Mouse (Mus musculus) lung, adult 2 months (tissue): ENCODE measurements around the gene Prc1. TPM values are rescaled to one million over a fixed set of nuclear protein-coding genes. Genes with fewer than 3 reads are reported as not detected.

ENCODE experiments used
- DNase-seq: peaks from one replicate; pipeline ENCODE4 v3.0.0; 2022
- H3K4me1 ChIP-seq: fragments of 200-500 bp; 2 replicates; pipeline ENCODE4 v1.6.1; 2011; ENCODE audit warnings: low read length; ENCODE audit not compliant: control insufficient read depth, insufficient read depth
- H3K4me3 ChIP-seq: fragments of 200-500 bp; replicated peaks from 2 replicates; pipeline ENCODE3; 2011; ENCODE audit warnings: low read depth, mild to moderate bottlenecking, control low read depth, low read length; ENCODE audit errors: extremely low read depth
- CTCF ChIP-seq: fragments of 200-500 bp; IDR thresholded peaks from 2 replicates; pipeline ENCODE4 v1.5.1; 2011; ENCODE audit warnings: mild to moderate bottlenecking, low read length, control low read depth; ENCODE audit not compliant: insufficient read depth
- POLR2A ChIP-seq: fragments of 200-500 bp; IDR thresholded peaks from 2 replicates; pipeline ENCODE4 v1.6.1; 2011; ENCODE audit warnings: low read depth, mild to moderate bottlenecking, control low read depth, low read length, borderline replicate concordance; ENCODE audit errors: extremely low read depth
- WGBS: fragments of 180-500 bp; shearing (Covaris S2); methylation state at CpG from one replicate; pipeline ENCODE4 v1.1.7; 2018; 5-methylcytosine and 5-hydroxymethylcytosine counted together
- polyA plus RNA-seq: library from polyadenylated mRNA; depleted of rRNA; stranded (reverse); fragments of >200 nt; gene quantifications from 2 replicates; pipeline ENCODE4 v1.2.3, GENCODE M21; 2012

Gene Prc1
- polyA plus RNA-seq, 1 experiment = 5.2 TPM

DNA sequence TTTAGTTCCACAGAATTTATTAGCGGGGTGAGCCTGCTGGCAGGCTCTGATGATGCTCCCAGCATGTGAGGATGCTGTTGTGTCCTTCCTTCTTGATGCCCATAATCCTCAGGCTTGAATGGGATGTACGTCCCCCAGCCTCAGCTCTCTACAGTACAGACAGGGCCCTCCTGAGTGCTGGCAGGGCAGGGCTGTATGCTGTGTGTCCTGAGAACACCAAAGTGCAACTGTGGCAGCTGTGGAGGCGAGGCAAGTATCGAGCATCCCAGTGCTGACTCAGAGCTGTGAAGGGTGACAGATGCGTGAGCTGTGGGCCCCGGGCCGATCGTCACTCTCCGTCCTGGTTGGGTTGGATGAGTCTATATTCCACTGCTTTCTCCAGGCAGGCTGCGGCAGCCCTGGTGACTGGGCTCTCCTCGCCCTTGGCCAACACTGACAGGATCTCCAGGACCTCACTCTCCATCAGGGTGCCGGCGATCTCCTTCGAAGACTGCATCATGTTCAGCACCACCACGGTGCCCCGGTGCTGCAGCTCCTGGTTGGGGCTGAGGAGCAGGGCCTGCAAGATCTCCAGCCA lies 31.1 kb downstream of the Prc1 start:
- H3K4me1 ChIP-seq = peaks cover 3% of the 10 kb centered on the region; the same call in 1 of the 2 replicates
- TF ChIP-seq POLR2A (no peak), CTCF (no peak)
- 91% methylated on average over 16 of the region's 16 CpGs for WGBS
- DNase-seq = no peak
- no peak overlapping the region for H3K4me3 ChIP-seq

DNA sequence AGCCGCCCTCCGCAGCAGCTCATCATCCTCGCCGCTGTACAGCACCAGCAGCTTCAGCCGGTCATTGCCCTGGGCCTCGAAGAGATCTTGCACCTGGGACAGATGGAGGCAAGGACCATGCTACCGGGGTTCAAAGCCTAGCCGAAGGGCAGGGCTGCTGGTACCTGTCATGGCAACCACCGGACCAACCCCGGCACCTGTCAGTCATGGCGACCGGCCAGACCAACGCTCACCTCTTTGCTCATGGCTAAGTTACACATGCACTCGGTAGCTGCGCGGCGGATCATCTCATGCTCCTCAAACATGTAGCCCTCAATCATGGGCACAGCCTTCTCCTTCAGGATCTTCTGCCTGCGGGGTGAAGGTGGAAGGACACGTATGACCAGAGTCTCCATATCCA lies 31.8 kb downstream of the Prc1 start:
- DNase-seq = no peak
- WGBS = 94% methylated on average over 19 of the region's 19 CpGs
- TF ChIP-seq POLR2A = no peak
- no peak for TF ChIP-seq CTCF
- peaks cover 3% of the 10 kb centered on the region; the same call in 1 of the 2 replicates for H3K4me1 ChIP-seq
- H3K4me3 ChIP-seq = no peak overlapping the region

DNA sequence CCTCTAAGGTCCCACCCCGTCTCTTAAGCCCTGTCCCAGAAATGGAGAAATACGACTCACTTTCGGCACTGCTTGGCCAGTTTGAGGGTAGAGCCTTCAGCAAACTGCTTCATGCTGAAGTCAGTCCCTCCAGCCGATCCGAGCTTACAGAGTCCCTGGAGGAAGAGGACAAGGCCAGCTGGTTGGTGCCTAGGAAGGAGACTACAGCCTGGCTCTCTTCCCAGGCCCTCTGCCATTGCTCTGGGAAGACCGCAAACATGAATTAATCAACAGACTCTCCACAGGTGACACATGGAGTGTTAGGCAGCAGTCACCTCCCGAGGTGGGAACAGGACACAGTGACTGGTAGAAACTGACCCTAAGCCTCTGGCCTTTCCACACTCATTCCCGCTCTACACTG lies 36.0 kb downstream of the Prc1 start:
- 84% methylated on average over 8 of the region's 8 CpGs for WGBS
- no peak for DNase-seq
- TF ChIP-seq CTCF (no peak), POLR2A (no peak)
- Histone ChIP-seq H3K4me1 (no peaks in the 10 kb centered on the region), H3K4me3 (no peak overlapping the region)

DNA sequence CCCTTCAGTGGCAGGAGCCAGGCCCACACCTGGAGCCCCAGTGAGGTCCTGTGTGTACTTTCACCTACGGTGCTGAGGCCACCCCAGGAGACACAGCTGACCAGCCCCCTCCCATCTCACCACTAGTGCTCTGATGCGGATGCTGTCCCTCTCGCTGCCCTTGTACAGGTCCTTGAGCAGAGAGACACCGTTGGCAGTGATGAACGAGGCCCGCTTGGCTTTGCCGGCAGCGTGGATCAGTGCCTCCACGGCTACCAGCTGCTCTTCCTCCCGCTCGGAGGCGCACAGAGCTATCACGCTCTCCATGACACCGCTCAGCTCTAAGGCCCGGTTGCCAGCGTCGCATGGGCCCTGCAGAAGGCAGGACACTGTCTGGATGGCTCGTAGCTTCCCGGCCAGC lies 37.2 kb downstream of the Prc1 start:
- TF ChIP-seq POLR2A (no peak), CTCF (no peak)
- Histone ChIP-seq H3K4me3 (no peak overlapping the region), H3K4me1 (no peaks in the 10 kb centered on the region)
- DNase-seq = no peak
- WGBS = 91% methylated on average over 19 of the region's 19 CpGs

DNA sequence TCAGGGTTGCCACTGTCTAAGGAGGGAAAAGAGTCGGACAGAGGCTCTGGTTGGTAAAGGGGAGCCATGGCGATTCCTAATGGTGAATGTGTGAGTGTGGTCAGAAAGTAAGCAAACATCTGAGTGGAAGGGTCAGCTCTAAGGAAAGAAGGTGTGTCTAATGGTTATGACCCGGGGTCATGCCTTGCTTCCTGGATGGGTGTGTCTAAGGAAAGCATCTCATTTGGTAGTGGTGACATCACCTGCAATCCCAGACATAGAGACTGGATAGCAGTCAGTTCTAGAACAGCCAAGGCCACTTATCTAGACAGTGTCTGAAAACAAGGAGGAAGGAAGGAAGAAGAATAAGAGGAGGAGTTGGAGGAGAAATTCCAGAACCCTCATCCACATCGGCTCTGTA lies 40.6 kb downstream of the Prc1 start:
- H3K4me1 ChIP-seq = peaks cover 4% of the 10 kb centered on the region; the same call in 1 of the 2 replicates
- TF ChIP-seq CTCF (no peak), POLR2A (no peak)
- no peak for DNase-seq
- WGBS = 74% methylated on average over 4 of the region's 4 CpGs
- no peak overlapping the region for H3K4me3 ChIP-seq

DNA sequence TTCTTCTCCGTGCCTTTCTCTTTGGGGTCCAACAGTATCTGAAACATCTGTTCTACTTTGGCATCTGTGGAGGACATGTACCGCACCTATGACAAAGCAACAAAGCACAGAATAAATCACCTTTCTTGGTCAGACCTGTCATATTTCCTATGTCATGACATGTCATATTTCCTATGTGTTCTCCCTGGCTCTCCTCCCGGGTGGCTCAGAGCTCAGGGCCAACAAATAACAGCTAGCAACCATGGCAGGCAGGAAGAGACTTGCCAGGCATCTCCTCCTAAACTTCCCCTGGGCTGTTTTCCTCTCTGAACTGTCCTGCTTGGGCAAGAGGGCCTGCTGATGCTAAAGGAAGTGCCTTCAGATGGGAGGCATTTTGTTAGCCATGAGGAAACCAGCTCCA lies 42.7 kb downstream of the Prc1 start:
- Histone ChIP-seq H3K4me1 (peaks cover 4% of the 10 kb centered on the region; the same call in 1 of the 2 replicates), H3K4me3 (no peak overlapping the region)
- DNase-seq = no peak
- WGBS = 80% methylated on average over 3 of the region's 3 CpGs
- no peak for TF ChIP-seq POLR2A
- no peak for TF ChIP-seq CTCF

DNA sequence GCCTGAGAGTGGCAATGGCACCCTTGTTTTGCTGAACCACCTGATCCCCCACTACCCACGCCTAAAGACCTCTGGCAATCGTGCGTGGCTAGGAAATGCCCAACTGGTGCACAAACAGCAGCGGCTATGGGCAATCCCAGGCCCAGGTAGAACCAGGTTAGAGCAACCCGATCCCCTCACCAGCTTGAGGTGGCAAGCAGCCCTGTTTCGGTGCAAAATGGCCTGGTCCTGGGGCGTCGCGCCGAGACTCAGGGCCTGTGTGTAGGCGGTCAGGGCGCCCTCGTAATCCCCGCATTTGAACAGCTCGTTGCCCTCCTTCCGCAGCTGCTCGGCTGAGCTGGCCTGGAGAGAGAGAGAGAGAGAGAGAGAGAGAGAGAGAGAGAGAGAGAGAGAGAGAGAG lies 45.1 kb downstream of the Prc1 start:
- no peak for TF ChIP-seq CTCF
- no peak for TF ChIP-seq POLR2A
- WGBS = 6% methylated on average over 17 of the region's 17 CpGs
- H3K4me1 ChIP-seq = peaks cover 7% of the 10 kb centered on the region; the same call in 1 of the 2 replicates
- H3K4me3 ChIP-seq = peak overlapping the region; percentile 53
- DNase-seq = peak; percentile 42

DNA sequence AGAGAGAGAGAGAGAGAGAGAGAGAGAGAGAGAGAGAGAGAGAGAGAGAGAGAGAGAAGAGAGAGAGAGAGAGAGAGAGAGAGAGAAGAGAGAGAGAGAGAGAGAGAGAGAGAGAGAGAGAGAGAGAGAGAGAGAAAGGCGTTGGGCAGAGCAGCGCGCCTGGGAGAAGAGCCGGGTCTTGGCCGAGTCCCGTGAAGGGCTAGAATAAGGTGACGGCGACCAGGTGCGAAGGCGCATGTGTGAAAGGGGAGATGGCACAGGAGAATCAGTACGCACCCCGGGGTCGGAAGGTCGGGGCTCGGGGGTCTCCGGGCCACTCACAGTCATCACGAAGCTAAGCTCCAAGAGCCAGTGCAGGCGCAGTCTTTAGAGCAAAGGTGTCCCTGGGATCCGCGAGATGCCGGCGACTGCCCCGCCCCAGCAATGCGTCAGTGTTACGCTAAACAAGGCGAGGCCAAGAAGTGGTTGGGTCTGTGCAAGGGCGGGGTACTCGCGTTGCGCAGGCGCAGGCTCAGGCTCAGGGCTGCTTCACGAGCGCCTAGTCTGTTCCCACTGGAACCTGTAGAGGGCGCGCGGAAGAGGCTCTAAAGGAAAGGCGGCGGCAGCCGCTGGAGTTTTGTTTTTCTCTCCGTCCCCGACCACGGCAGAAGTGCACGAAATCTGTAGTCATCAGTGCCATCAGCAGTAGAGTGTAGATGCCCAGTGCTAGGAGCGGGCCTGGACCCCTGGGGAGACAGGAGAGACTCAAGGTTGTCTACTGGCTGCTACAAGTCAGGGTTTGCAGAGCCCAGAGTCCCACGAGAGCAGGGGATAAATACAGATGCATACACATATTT lies 45.8 kb downstream of the Prc1 start:
- peak; percentile 97 for DNase-seq
- WGBS = under 1% methylated on average over 45 of the region's 45 CpGs
- Histone ChIP-seq H3K4me3 (peak overlapping the region; percentile 81), H3K4me1 (peaks cover 7% of the 10 kb centered on the region; the same call in 1 of the 2 replicates)
- TF ChIP-seq CTCF = peak; percentile 52
- TF ChIP-seq POLR2A = peak; percentile 85; the same call in 1 of the 2 replicates

DNA sequence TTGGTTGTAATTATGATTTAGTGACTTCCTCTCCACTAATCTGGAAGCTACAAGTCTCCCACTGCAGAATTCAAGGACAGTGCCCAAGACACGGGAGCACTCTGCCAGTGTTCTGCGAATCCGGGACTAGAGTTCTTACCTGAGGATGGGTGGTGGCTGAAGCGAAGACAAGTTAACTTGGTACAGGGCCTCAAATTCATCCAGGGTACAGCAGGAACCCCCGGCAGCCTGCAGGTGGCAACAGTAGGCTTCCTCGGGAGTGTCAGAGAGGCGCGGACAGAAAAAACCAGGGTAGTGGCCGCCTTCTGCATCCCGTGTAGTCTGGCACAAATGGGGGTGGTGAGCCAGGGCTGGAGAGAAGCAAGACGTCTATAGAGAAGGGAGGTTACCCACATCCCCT lies 46.5 kb downstream of the Prc1 start, which contains the start of gene Unc45a:
Gene Unc45a, minus strand, starts transcription at position 213 of the 400 bp plus-strand sequence.
- WGBS = 2% methylated on average over 11 of the region's 11 CpGs
- peak; percentile 60 for DNase-seq
- H3K4me1 ChIP-seq = peaks cover 7% of the 10 kb centered on the region; the same call in 1 of the 2 replicates
- peak within 1 kb of the TSS; percentile 81 for H3K4me3 ChIP-seq
- TF ChIP-seq POLR2A (0 out of 2 replicates have a peak, but pooled peaks have one; percentile 23), CTCF (peak; percentile 52)
